Mouse (Mus musculus) liver (tissue): ENCODE results near the gene Gsap.
"Not testable (repeated sequence)": the region's sequence is repeated elsewhere in the genome, so short reads cannot be mapped to it uniquely, and the experiment has no call there.

Source experiments
- DNase-seq: peaks from one replicate; pipeline ENCODE4 v3.0.0-alpha.2; 2020; ENCODE audit warnings: mixed read lengths

The Gsap gene

DNA sequence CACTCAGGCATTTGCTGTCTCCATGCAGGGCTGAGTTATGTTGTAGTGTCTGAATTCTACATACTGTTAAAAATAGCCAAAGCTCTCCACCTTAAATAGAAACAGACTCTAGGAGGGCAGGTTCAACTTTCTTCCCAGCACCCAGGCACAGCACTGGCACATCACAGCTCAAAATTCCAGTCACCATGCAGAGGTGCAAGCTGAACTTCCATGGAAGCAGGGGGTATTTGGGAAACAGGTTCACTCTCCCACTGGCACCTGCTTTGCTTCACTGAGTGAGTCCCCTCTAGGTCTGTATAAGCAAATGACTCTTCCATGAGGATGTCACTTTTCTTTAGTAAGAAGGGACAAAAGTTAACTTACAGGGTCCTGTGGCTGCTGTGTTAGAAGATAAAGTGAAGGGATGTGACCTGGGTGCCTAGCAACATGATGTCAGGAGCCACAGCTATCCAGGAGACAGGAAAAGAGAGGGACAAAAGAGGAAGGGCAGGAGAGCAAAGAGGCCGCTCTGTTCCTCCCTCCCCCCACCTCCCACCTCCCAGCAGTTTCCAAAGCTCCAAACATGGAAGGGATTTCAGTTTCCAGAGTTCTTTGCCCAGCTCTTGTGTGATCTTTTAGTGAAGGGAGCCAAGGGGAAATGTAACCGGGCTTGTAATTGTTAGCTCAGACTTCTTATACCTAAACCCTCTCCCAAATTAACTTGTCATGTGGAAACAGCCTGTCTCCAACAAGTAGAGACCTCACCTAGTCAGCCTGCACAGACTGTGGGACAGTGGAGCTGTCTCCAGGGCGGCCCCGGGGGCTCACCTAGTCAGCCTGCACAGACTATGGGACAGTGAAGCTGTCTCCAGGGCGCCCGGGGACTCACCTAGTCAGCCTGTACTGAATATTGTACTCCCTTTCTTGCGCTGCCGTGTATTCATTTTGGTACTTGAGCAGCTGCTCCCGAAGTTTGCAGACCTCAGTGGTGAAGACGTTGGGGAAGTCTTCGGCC, 143.9 kb downstream of the Gsap start:
- DNase-seq: no peak

GRCm38 (mm10) chr5:21331656-21332055, 145.6 kb downstream of the Gsap start:
- DNase-seq: no peak

DNA sequence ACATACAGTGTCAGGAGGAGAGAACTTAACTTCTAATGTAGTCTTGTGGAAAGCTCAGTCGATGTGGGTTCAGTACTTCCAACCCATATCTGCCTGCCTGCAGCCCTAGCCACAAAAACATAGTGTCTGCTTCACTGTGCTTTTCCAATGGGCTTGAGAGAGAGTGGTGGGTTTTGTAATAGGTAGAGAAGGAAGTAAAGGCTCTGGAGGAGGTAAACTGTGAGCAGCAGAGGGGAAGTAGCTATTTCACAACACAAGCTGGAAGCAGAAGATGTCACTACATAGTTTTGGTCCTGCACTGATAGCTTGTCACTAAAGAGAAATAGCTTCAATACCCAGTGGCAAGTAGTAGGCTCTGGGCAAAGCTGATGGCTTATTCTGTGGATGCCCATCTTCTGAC, 146.1 kb downstream of the Gsap start:
- no peak for DNase-seq

- not testable (repeated sequence) for DNase-seq
These were observed 156.2 kb downstream of the Gsap start for GRCm38 (mm10) chr5:21342265-21342664.

GRCm38 (mm10) chr5:21348366-21348765, 162.3 kb downstream of the Gsap start:
- DNase-seq: no peak

GRCm38 (mm10) chr5:21351678-21352077, 165.6 kb downstream of the Gsap start:
- DNase-seq: no peak

DNA sequence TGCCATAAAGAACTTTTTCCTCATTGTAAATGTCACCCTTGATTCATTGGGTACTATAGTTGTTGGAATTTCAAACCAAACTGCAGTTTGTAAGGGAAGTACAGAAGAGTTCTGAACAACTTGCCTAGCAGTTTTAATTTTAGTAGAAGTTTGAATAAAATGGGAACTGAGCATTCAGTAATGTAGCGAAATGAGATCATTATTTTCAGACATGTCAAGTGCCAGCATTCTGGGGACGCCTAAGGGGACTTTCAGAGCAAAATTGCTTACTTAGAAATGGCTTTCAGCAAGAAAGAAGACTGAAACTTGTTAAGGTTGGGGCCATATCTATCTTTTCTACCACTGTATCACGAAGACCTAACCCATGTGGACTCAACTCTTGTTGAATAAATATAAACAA, 172.6 kb downstream of the Gsap start:
- DNase-seq: no peak

GRCm38 (mm10) chr5:21363343-21363742, 177.3 kb downstream of the Gsap start:
- DNase-seq: no peak
